26 mouse cellular contexts compared by ENCODE assay signal in the genomic region with DNA sequence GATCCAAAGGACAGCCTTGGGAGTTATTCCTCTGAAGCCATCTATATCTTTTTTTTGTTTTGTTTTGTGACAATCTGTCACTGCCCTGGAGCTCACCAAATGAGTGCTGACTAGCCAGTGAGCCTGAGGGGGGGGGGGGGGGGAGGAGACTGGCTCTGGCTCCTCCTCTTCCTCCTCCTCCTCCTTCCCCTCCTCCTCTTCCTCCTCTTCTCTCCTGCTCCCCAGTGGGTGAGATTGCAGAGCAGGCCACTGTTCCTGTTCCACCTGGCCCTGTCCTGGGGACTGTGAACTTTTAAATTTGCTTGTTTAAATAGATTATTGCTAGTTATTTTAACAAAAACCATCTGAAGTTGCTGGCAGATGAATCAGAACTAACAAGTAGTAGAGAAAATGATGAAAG. TPM values are rescaled to one million over a fixed set of nuclear protein-coding genes. Genes with fewer than 3 reads are reported as not detected.
DNase-seq lines count a peak whose midpoint lies in the region; ATAC-seq lines count a peak whose summit lies in the region.
"Had no signal": no experiment of that assay in that cellular context is flagged by ENCODE, and none has a peak within 500 bp of the region (broad histone marks: within the 10 kb centered on the region; RNA-seq: fewer than 3 reads in every experiment).

No protein-coding gene starts in this region.

- no peak overlapping the region for H3K4me2 ChIP-seq in intestine, embryonic 16.5 days (ENCODE audit: low read depth, low read length)
- H3K4me2 ChIP-seq in liver, embryonic 16.5 days (ENCODE audit: low read depth, low read length): peak overlapping the region; percentile 60
- H3K4me2 ChIP-seq in kidney, embryonic 15.5 days: no peak overlapping the region
- no peak overlapping the region for H3K4me2 ChIP-seq in forebrain, embryonic 16.5 days (ENCODE audit: low read length)
- H3K4me2 ChIP-seq: embryonic facial prominence, embryonic 13.5 days; midbrain, embryonic 15.5 days had no signal

- 0 out of 2 replicates have a peak, but pooled peaks have one; percentile 52 for ATAC-seq in intestine, embryonic 16.5 days
- ATAC-seq in liver, embryonic 16.5 days (ENCODE audit: low read depth): peak; percentile 74
- no peak for ATAC-seq in kidney, embryonic 15.5 days (replicated peaks; ENCODE audit: low FRiP score)
- ATAC-seq in forebrain, embryonic 16.5 days: no peak
- ATAC-seq: activated CD4-positive, CD25-positive, alpha-beta regulatory T cell, adult 4 months; hindbrain, postnatal 0 days; midbrain, embryonic 15.5 days had no signal

- peaks cover 3% of the 10 kb centered on the region for H3K36me3 ChIP-seq in intestine, embryonic 16.5 days (ENCODE audit: control insufficient read depth, insufficient read depth, low read length)
- H3K36me3 ChIP-seq in liver, embryonic 16.5 days (ENCODE audit: control insufficient read depth, insufficient read depth): peaks cover 25% of the 10 kb centered on the region
- peaks cover 57% of the 10 kb centered on the region for H3K36me3 ChIP-seq in kidney, embryonic 15.5 days
- peaks cover 12% of the 10 kb centered on the region for H3K36me3 ChIP-seq in forebrain, embryonic 16.5 days (ENCODE audit: control insufficient read depth, insufficient read depth)

- no peaks in the 10 kb centered on the region for H3K27me3 ChIP-seq in intestine, embryonic 16.5 days (replicated peaks; ENCODE audit: control insufficient read depth, insufficient read depth, low read length)
- no peaks in the 10 kb centered on the region for H3K27me3 ChIP-seq in liver, embryonic 16.5 days (ENCODE audit: control insufficient read depth, insufficient read depth, low read depth, low read length)
- no peaks in the 10 kb centered on the region for H3K27me3 ChIP-seq in kidney, embryonic 15.5 days
- no peaks in the 10 kb centered on the region for H3K27me3 ChIP-seq in forebrain, embryonic 16.5 days (replicated peaks; ENCODE audit: control insufficient read depth, insufficient read depth, low read length)
- H3K27me3 ChIP-seq: embryonic facial prominence, embryonic 13.5 days; midbrain, embryonic 15.5 days had no signal

- no peaks in the 10 kb centered on the region for H3K9me3 ChIP-seq in intestine, embryonic 16.5 days (ENCODE audit: control insufficient read depth, low read length)
- H3K9me3 ChIP-seq in liver, embryonic 16.5 days (replicated peaks; ENCODE audit: control insufficient read depth, low read length): no peaks in the 10 kb centered on the region
- H3K9me3 ChIP-seq in kidney, embryonic 15.5 days (replicated peaks): no peaks in the 10 kb centered on the region
- H3K9me3 ChIP-seq in forebrain, embryonic 16.5 days (ENCODE audit: control insufficient read depth, low read length): no peaks in the 10 kb centered on the region
- H3K9me3 ChIP-seq: embryonic facial prominence, embryonic 13.5 days; forebrain, embryonic 10.5 days; hindbrain, embryonic 10.5 days; limb, embryonic 10.5 days; midbrain, embryonic 15.5 days had no signal

- no peak overlapping the region for H3K27ac ChIP-seq in intestine, embryonic 16.5 days (ENCODE audit: low read length)
- H3K27ac ChIP-seq in liver, embryonic 16.5 days (ENCODE audit: low read length): peak overlapping the region; percentile 92
- no peak overlapping the region for H3K27ac ChIP-seq in kidney, embryonic 15.5 days
- H3K27ac ChIP-seq in forebrain, embryonic 16.5 days (ENCODE audit: low read length): no peak overlapping the region
- H3K27ac ChIP-seq: embryonic facial prominence, embryonic 13.5 days; forebrain, embryonic 10.5 days; hindbrain, embryonic 10.5 days; hindbrain, postnatal 0 days; limb, embryonic 10.5 days; midbrain, embryonic 15.5 days had no signal

- no peak overlapping the region for H3K9ac ChIP-seq in intestine, embryonic 16.5 days (ENCODE audit: low read depth, low read length)
- H3K9ac ChIP-seq in liver, embryonic 16.5 days (ENCODE audit: low read depth, low read length): no peak overlapping the region
- no peak overlapping the region for H3K9ac ChIP-seq in kidney, embryonic 15.5 days
- no peak overlapping the region for H3K9ac ChIP-seq in forebrain, embryonic 16.5 days (replicated peaks; ENCODE audit: low read depth, low read length)
- H3K9ac ChIP-seq: embryonic facial prominence, embryonic 13.5 days; midbrain, embryonic 15.5 days had no signal

- no peak overlapping the region for H3K4me3 ChIP-seq in intestine, embryonic 16.5 days (ENCODE audit: low read length)
- H3K4me3 ChIP-seq in liver, embryonic 16.5 days (ENCODE audit: low read depth, low read length): peak overlapping the region; percentile 32
- no peak overlapping the region for H3K4me3 ChIP-seq in kidney, embryonic 15.5 days (replicated peaks)
- H3K4me3 ChIP-seq in forebrain, embryonic 16.5 days (replicated peaks; ENCODE audit: low read length): no peak overlapping the region
- H3K4me3 ChIP-seq: embryonic facial prominence, embryonic 13.5 days; forebrain, embryonic 10.5 days; hindbrain, embryonic 10.5 days; limb, embryonic 10.5 days; midbrain, embryonic 15.5 days had no signal

- H3K4me1 ChIP-seq in intestine, embryonic 16.5 days (ENCODE audit: control insufficient read depth, insufficient read depth, low read length): no peaks in the 10 kb centered on the region
- H3K4me1 ChIP-seq in liver, embryonic 16.5 days (ENCODE audit: control insufficient read depth, low read depth, low read length): peaks cover 35% of the 10 kb centered on the region
- no peaks in the 10 kb centered on the region for H3K4me1 ChIP-seq in kidney, embryonic 15.5 days
- H3K4me1 ChIP-seq in forebrain, embryonic 16.5 days (replicated peaks; ENCODE audit: control insufficient read depth, insufficient read depth, low read length): no peaks in the 10 kb centered on the region
- H3K4me1 ChIP-seq: embryonic facial prominence, embryonic 13.5 days; forebrain, embryonic 10.5 days; hindbrain, embryonic 10.5 days; limb, embryonic 10.5 days; midbrain, embryonic 15.5 days had no signal

- peak; percentile 22 for DNase-seq in 416B (ENCODE audit: low read depth)
- peak; percentile 18 for DNase-seq in ZHBTc4 (ENCODE audit: low read depth, low spot score)
- DNase-seq in gastrocnemius, postnatal 10 days: no peak
- DNase-seq in kidney, adult 18-20 months: no peak
- DNase-seq: adrenal gland, postnatal 10 days; cerebellum, adult 11 months; cerebellum, postnatal 10 days; gastrocnemius, postnatal 25 days; kidney, adult 9 months; kidney, postnatal 4 days; layer of hippocampus, adult 9-11 months; lung, adult 18-20 months; lung, postnatal 14 days; right cerebral cortex, postnatal 25 days; thymus, postnatal 25 days had no signal

RNA-seq across cellular contexts. Expression of a gene that starts 28.8 kb away (rescaled TPM):
- polyA plus RNA-seq in intestine, embryonic 16.5 days (2015; fragmentation: Nextera tagmentation; extraction: Ambion mirVana): 27.7 and 31.7 TPM in 2 replicates
- 27.9 and 28.3 TPM in 2 replicates for polyA plus RNA-seq in liver, embryonic 16.5 days (2015; fragmentation: Nextera tagmentation; extraction: Ambion mirVana)
- polyA plus RNA-seq in kidney, embryonic 15.5 days (2015; fragmentation: Nextera tagmentation; extraction: Ambion mirVana): 38.4 and 40.2 TPM in 2 replicates
- total RNA-seq in gastrocnemius, postnatal 10 days (2021): 10 to 100 TPM; 22.6 to 32.1 TPM
- 33.1 and 37.7 TPM in 2 replicates for polyA plus RNA-seq in forebrain, embryonic 16.5 days (2015; fragmentation: Nextera tagmentation; extraction: Ambion mirVana)

Comparison
In these comparisons a context has a peak if more than half of its experiments do, and no peak if none do; other contexts are left out.
1. DNase-seq: peak in 416B (single experiment) and ZHBTc4 (single experiment); none in gastrocnemius, postnatal 10 days (single experiment) and kidney, adult 18-20 months (single experiment).
2. ATAC-seq: peak in intestine, embryonic 16.5 days (single experiment) and liver, embryonic 16.5 days (single experiment); none in kidney, embryonic 15.5 days (single experiment) and forebrain, embryonic 16.5 days (single experiment).